In genomic region chr2:74822654-74823053, GRCm38 (mm10) we compare ENCODE assay signal across 18 mouse cellular contexts. TPM values are rescaled to one million over a fixed set of nuclear protein-coding genes. Genes with fewer than 3 reads are reported as not detected.
"Had no signal": no experiment of that assay in that cellular context is flagged by ENCODE, and none has a peak within 500 bp of the region (broad histone marks: within the 10 kb centered on the region; RNA-seq: fewer than 3 reads in every experiment).

No protein-coding gene starts in this region.

- DNase-seq: kidney, adult 18-20 months; kidney, adult 9 months; kidney, postnatal 14 days; kidney, postnatal 4 days; liver, embryonic 13.5 days; lung, adult 2 months; lung, postnatal 14 days; lung, postnatal 4 days; midbrain, embryonic 14.5 days; right cerebral cortex, postnatal 14 days; spleen, adult 18-20 months; thymus, adult 18-20 months; thymus, postnatal 36 days had no signal

RNA-seq across cellular contexts. Expression of gene Hoxd1, which starts 59.9 kb away (rescaled TPM):
- polyA plus RNA-seq: liver, adult 2 months; liver, embryonic 13.5 days; liver, embryonic 16.5 days; lung, adult 2 months; lung, embryonic 16.5 days; midbrain, embryonic 11.5 days; midbrain, embryonic 14.5 days; testis, adult 2 months had no signal
